Mouse (Mus musculus): ENCODE measurements around the gene Kmt2a. TPM values are rescaled to one million over a fixed set of nuclear protein-coding genes. Genes with fewer than 3 reads are reported as not detected.
A peak's percentile ranks its signal among the peaks of the same experiment; 100 is the strongest.

The Kmt2a gene
- polyA plus RNA-seq, 1 experiment from 2014 or later: 5.3 TPM

- ATAC-seq: no peak
- no peaks in the 10 kb centered on the region for H3K9me3 ChIP-seq (ENCODE audit: control insufficient read depth, low read length)
- no peak overlapping the region for H3K4me2 ChIP-seq (ENCODE audit: low read depth, low read length)
- peaks cover 15% of the 10 kb centered on the region for H3K36me3 ChIP-seq (ENCODE audit: control insufficient read depth, insufficient read depth, low read length)
- no peaks in the 10 kb centered on the region for H3K4me1 ChIP-seq (ENCODE audit: control insufficient read depth, insufficient read depth, low read length)
- no peak overlapping the region for H3K4me3 ChIP-seq (ENCODE audit: low read length)
- WGBS: 96% methylated on average over 10 of the region's 10 CpGs
- no peak overlapping the region for H3K9ac ChIP-seq (ENCODE audit: low read depth, low read length)
- H3K27ac ChIP-seq (ENCODE audit: low read length): no peak overlapping the region
- no peaks in the 10 kb centered on the region for H3K27me3 ChIP-seq (replicated peaks; ENCODE audit: control insufficient read depth, insufficient read depth, low read length)
Observed at GRCm38 (mm10) chr9:44807778-44808177, 73.3 kb downstream of the Kmt2a start.

GRCm38 (mm10) chr9:44807141-44807540 lies 74.0 kb downstream of the Kmt2a start:
- no peak overlapping the region for H3K4me2 ChIP-seq (ENCODE audit: low read depth, low read length)
- H3K36me3 ChIP-seq (ENCODE audit: control insufficient read depth, insufficient read depth, low read length): peaks cover 15% of the 10 kb centered on the region
- H3K9me3 ChIP-seq (ENCODE audit: control insufficient read depth, low read length): no peaks in the 10 kb centered on the region
- 68% methylated on average over 5 of the region's 5 CpGs for WGBS
- H3K4me1 ChIP-seq (ENCODE audit: control insufficient read depth, insufficient read depth, low read length): no peaks in the 10 kb centered on the region
- H3K27me3 ChIP-seq (replicated peaks; ENCODE audit: control insufficient read depth, insufficient read depth, low read length): no peaks in the 10 kb centered on the region
- no peak for ATAC-seq
- H3K9ac ChIP-seq (ENCODE audit: low read depth, low read length): no peak overlapping the region
- H3K27ac ChIP-seq (ENCODE audit: low read length): no peak overlapping the region
- no peak overlapping the region for H3K4me3 ChIP-seq (ENCODE audit: low read length)

- peaks cover 13% of the 10 kb centered on the region; the same call in 1 of the 2 replicates for H3K36me3 ChIP-seq (ENCODE audit: control insufficient read depth, insufficient read depth, low read length)
- no peak overlapping the region for H3K4me2 ChIP-seq (ENCODE audit: low read depth, low read length)
- 91% methylated on average over 5 of the region's 5 CpGs for WGBS
- H3K4me3 ChIP-seq (ENCODE audit: low read length): no peak overlapping the region
- no peaks in the 10 kb centered on the region for H3K9me3 ChIP-seq (ENCODE audit: control insufficient read depth, low read length)
- ATAC-seq: no peak
- H3K27ac ChIP-seq (ENCODE audit: low read length): no peak overlapping the region
- H3K27me3 ChIP-seq (replicated peaks; ENCODE audit: control insufficient read depth, insufficient read depth, low read length): no peaks in the 10 kb centered on the region
- peaks cover 3% of the 10 kb centered on the region; the same call in 1 of the 2 replicates for H3K4me1 ChIP-seq (ENCODE audit: control insufficient read depth, insufficient read depth, low read length)
- H3K9ac ChIP-seq (ENCODE audit: low read depth, low read length): no peak overlapping the region
Observed at GRCm38 (mm10) chr9:44805536-44805935, 75.6 kb downstream of the Kmt2a start.

GRCm38 (mm10) chr9:44804678-44805077 lies 76.4 kb downstream of the Kmt2a start:
- Histone ChIP-seq H3K27me3 (replicated peaks; ENCODE audit: control insufficient read depth, insufficient read depth, low read length) (no peaks in the 10 kb centered on the region), H3K9ac (ENCODE audit: low read depth, low read length) (no peak overlapping the region), H3K9me3 (ENCODE audit: control insufficient read depth, low read length) (no peaks in the 10 kb centered on the region), H3K4me1 (ENCODE audit: control insufficient read depth, insufficient read depth, low read length) (peaks cover 8% of the 10 kb centered on the region), H3K36me3 (ENCODE audit: control insufficient read depth, insufficient read depth, low read length) (peaks cover 13% of the 10 kb centered on the region; the same call in 1 of the 2 replicates), H3K27ac (ENCODE audit: low read length) (no peak overlapping the region), H3K4me3 (ENCODE audit: low read length) (no peak overlapping the region), H3K4me2 (ENCODE audit: low read depth, low read length) (no peak overlapping the region)
- WGBS: 92% methylated on average over 10 of the region's 10 CpGs
- no peak for ATAC-seq

- Histone ChIP-seq H3K9ac (ENCODE audit: low read depth, low read length) (no peak within 1 kb of the TSS), H3K4me1 (ENCODE audit: control insufficient read depth, insufficient read depth, low read length) (peaks cover 16% of the 10 kb centered on the region), H3K27ac (ENCODE audit: low read length) (no peak within 1 kb of the TSS), H3K36me3 (ENCODE audit: control insufficient read depth, insufficient read depth, low read length) (peaks cover 5% of the 10 kb centered on the region; the same call in 1 of the 2 replicates), H3K27me3 (replicated peaks; ENCODE audit: control insufficient read depth, insufficient read depth, low read length) (no peaks in the 10 kb centered on the region), H3K4me2 (ENCODE audit: low read depth, low read length) (no peak within 1 kb of the TSS), H3K9me3 (ENCODE audit: control insufficient read depth, low read length) (no peaks in the 10 kb centered on the region), H3K4me3 (ENCODE audit: low read length) (no peak within 1 kb of the TSS)
- no peak for ATAC-seq
- WGBS: 58% methylated on average over 4 of the region's 4 CpGs
Observed at GRCm38 (mm10) chr9:44802808-44803450, 78.2 kb downstream of the Kmt2a start, which contains the start of gene Ttc36. Gene Ttc36 (minus strand): TSS chr9:44803072.

GRCm38 (mm10) chr9:44801669-44802068 lies 79.4 kb downstream of the Kmt2a start:
- peaks cover 17% of the 10 kb centered on the region for H3K4me1 ChIP-seq (ENCODE audit: control insufficient read depth, insufficient read depth, low read length)
- H3K27me3 ChIP-seq (replicated peaks; ENCODE audit: control insufficient read depth, insufficient read depth, low read length): no peaks in the 10 kb centered on the region
- no peak overlapping the region for H3K9ac ChIP-seq (ENCODE audit: low read depth, low read length)
- no peak for ATAC-seq
- H3K36me3 ChIP-seq (ENCODE audit: control insufficient read depth, insufficient read depth, low read length): peaks cover 2% of the 10 kb centered on the region; the same call in 1 of the 2 replicates
- no peak overlapping the region for H3K4me3 ChIP-seq (ENCODE audit: low read length)
- no peak overlapping the region for H3K4me2 ChIP-seq (ENCODE audit: low read depth, low read length)
- no peak overlapping the region for H3K27ac ChIP-seq (ENCODE audit: low read length)
- no peaks in the 10 kb centered on the region for H3K9me3 ChIP-seq (ENCODE audit: control insufficient read depth, low read length)
- 76% methylated on average over 6 of the region's 6 CpGs for WGBS

- no peaks in the 10 kb centered on the region for H3K27me3 ChIP-seq (replicated peaks; ENCODE audit: control insufficient read depth, insufficient read depth, low read length)
Observed at GRCm38 (mm10) chr9:44799958-44800324, 81.2 kb downstream of the Kmt2a start.

GRCm38 (mm10) chr9:44799102-44799957 lies 81.8 kb downstream of the Kmt2a start, which contains the start of gene Tmem25:
Gene Tmem25 (minus strand): TSS chr9:44799307.
- peak within 1 kb of the TSS; percentile 97 for H3K27ac ChIP-seq (ENCODE audit: low read length)
- ATAC-seq: peak; percentile 97
- under 1% methylated on average over 75 of the region's 75 CpGs for whole genome bisulfite sequencing
- peak within 1 kb of the TSS; percentile 80 for H3K9ac ChIP-seq (ENCODE audit: low read depth, low read length)
- H3K9me3 ChIP-seq (ENCODE audit: control insufficient read depth, low read length): no peaks in the 10 kb centered on the region
- H3K4me2 ChIP-seq (ENCODE audit: low read depth, low read length): peak within 1 kb of the TSS; percentile 94
- peaks cover 17% of the 10 kb centered on the region for H3K4me1 ChIP-seq (ENCODE audit: control insufficient read depth, insufficient read depth, low read length)
- no peaks in the 10 kb centered on the region for H3K27me3 ChIP-seq (replicated peaks; ENCODE audit: control insufficient read depth, insufficient read depth, low read length)
- H3K4me3 ChIP-seq (ENCODE audit: low read length): peak within 1 kb of the TSS; percentile 68
- no peaks in the 10 kb centered on the region for H3K36me3 ChIP-seq (ENCODE audit: control insufficient read depth, insufficient read depth, low read length)

More at GRCm38 (mm10) chr9:44799958-44800324, 81.2 kb downstream of the Kmt2a start:
- Histone ChIP-seq H3K9me3 (ENCODE audit: control insufficient read depth, low read length) (no peaks in the 10 kb centered on the region), H3K9ac (ENCODE audit: low read depth, low read length) (peak overlapping the region; percentile 20; the same call in 1 of the 2 replicates), H3K4me3 (ENCODE audit: low read length) (peak overlapping the region; percentile 68), H3K27ac (ENCODE audit: low read length) (peak overlapping the region; percentile 97), H3K4me1 (ENCODE audit: control insufficient read depth, insufficient read depth, low read length) (peaks cover 17% of the 10 kb centered on the region), H3K36me3 (ENCODE audit: control insufficient read depth, insufficient read depth, low read length) (no peaks in the 10 kb centered on the region; the same call in 1 of the 2 replicates), H3K4me2 (ENCODE audit: low read depth, low read length) (peak overlapping the region; percentile 94)
- 38% methylated on average over 9 of the region's 9 CpGs for WGBS
- ATAC-seq: no peak

GRCm38 (mm10) chr9:44798298-44798697 lies 82.8 kb downstream of the Kmt2a start:
- ATAC-seq: no peak
- WGBS: 42% methylated on average over 7 of the region's 7 CpGs
- H3K27ac ChIP-seq (ENCODE audit: low read length): no peak overlapping the region
- H3K4me3 ChIP-seq (ENCODE audit: low read length): peak overlapping the region; percentile 68
- H3K4me1 ChIP-seq (ENCODE audit: control insufficient read depth, insufficient read depth, low read length): peaks cover 17% of the 10 kb centered on the region
- no peaks in the 10 kb centered on the region for H3K9me3 ChIP-seq (ENCODE audit: control insufficient read depth, low read length)
- H3K36me3 ChIP-seq (ENCODE audit: control insufficient read depth, insufficient read depth, low read length): no peaks in the 10 kb centered on the region
- H3K27me3 ChIP-seq (replicated peaks; ENCODE audit: control insufficient read depth, insufficient read depth, low read length): no peaks in the 10 kb centered on the region
- no peak overlapping the region; the same call in 1 of the 2 replicates for H3K9ac ChIP-seq (ENCODE audit: low read depth, low read length)
- H3K4me2 ChIP-seq (ENCODE audit: low read depth, low read length): peak overlapping the region; percentile 94
